Mouse (Mus musculus) thymus, postnatal 10 days (tissue): ENCODE data around the gene 4931409K22Rik.

Experiments used
- DNase-seq, 2 experiments: peaks; one replicate each; pipeline ENCODE4 v3.0.0; 2021; ENCODE audit warnings: low spot score in 2 of 2

Gene 4931409K22Rik

GRCm38 (mm10) chr5:24499113-24499512, 57.5 kb downstream of the 4931409K22Rik start:
- DNase-seq = no peak

DNA sequence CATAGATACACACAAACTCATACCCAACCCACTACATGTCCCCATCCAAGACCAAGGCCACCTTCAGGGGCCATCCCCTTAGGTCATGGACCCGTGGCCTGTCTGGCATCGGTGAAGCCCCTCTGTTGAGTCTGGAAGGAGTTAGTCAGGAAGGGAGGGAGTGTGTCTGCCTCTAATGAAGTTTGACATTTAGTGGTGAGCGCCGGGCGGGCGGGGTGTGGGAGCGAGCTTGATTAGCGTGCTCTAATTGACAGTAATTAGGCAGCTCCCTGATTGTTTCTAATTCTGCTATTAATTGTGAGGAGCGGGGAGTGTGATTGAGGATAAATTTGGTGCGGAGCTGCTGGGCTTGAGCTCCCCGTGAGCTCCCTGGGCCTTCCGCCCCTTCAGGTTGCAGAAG, 59.1 kb downstream of the 4931409K22Rik start:
- DNase-seq = no peak

- no peak for DNase-seq
Measured at GRCm38 (mm10) chr5:24496756-24497155, 59.9 kb downstream of the 4931409K22Rik start.

DNA sequence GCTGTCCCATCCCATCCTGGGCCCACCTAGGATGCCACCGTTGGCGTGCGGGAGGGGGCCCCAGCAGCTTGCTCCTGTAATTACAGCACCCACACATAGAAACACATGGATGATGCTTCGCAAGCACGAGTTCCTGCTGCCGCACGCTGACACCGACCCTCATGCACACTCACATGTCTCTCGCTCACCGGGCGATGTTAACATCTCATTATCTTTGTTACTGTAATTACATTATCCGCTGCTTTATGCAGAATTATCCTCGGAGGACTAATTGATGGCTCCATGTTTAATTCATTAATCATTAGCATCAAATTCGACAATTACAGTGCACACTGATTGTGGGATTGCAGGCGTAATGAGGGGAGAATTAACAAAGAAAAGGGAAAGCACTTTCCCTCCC, 61.6 kb downstream of the 4931409K22Rik start:
- DNase-seq = no peak
